Mouse (Mus musculus): ENCODE measurements around the gene Olfr1136. TPM values are rescaled to one million over a fixed set of nuclear protein-coding genes. Genes with fewer than 3 reads are reported as not detected.

Olfr1136 gene
- polyA plus RNA-seq (2015; fragmentation: Nextera tagmentation; extraction: Ambion mirVana): not detected in 2 replicates

GRCm38 (mm10) chr2:87693847-87694246 is at the start of gene Olfr1136:
Gene Olfr1136 (minus strand): TSS chr2:87693947.

GRCm38 (mm10) chr2:87743452-87743851 is 49.7 kb upstream of the Olfr1136 start, which contains the start of gene Olfr1140:
Gene Olfr1140 (plus strand): TSS chr2:87743752.

GRCm38 (mm10) chr2:87739878-87740277 is 46.1 kb upstream of the Olfr1136 start, which contains the start of gene Olfr1138:
Gene Olfr1138 (minus strand): TSS chr2:87739978.

DNA sequence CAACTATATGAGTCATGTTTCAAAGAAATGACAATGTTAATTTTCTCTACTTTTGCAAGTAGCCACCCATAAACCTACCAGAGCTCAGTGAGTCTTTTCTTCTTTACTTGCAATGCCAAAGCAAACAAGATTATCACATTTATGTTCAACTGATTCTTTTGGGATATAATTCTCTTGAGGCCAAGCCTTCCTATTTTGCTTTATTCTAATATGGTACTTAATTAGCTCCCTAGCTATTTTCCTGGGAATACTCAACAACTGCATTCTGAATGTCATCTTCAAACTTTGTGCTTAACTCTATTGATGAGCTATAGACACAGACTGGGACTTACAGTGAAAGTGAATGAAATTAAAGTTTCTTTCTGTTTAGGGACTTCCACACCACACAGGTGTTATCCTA is 19.3 kb upstream of the Olfr1136 start, which contains the start of gene Olfr1137:
Olfr1137 (minus strand) TSS at position 101 of the 400 bp plus-strand sequence.

DNA sequence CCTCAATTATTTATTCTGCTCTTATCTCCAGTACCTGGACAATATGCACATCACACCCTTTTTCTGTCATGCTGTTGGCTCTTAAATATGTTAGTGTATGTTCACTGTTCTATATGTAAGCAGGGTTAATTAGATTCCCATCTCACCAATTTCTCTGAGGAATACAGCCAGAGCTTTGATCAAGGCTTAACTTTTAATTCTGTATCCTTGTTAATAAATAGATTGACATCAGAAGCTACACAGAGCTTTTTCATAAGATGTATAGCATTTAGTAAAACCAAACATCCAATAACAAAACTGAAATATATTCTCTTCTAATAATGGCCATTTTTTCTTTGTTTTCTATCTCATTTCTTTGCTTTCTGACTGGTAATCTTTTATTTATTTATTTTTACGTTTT is 20.2 kb downstream of the Olfr1136 start, which contains the start of gene Olfr1135:
Olfr1135 (minus strand) TSS at position 101 of the 400 bp plus-strand sequence.

GRCm38 (mm10) chr2:87658360-87658759 is 35.4 kb downstream of the Olfr1136 start, which contains the start of gene Olfr1134:
Gene Olfr1134 (minus strand): TSS chr2:87658460.

DNA sequence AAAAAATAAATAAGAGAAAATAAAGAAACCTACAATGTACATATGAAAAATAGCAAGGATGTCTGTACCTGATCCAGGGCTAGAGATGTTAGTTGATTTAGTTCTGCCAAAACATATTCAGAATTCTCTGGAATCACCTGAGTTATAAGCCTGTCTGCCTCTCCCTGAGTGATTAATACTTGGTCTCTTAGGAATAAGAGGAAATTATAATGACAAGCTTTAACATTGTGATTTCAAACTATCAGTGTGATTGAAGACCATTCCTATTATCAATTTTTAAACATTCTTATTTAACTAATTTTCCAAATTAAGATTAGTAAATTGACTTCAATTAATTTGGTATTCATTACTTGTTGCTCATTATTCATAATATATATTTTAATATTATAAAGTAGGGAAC is 46.5 kb downstream of the Olfr1136 start, which contains the start of gene Olfr1133:
Olfr1133 (minus strand) TSS at position 101 of the 400 bp plus-strand sequence.

Other genes starting within 250 kb of the Olfr1136 start
- gene Olfr1126, start 240.0 kb downstream of the Olfr1136 start, polyA plus RNA-seq (2015; fragmentation: Nextera tagmentation; extraction: Ambion mirVana): not detected in 2 replicates
- not detected in 2 replicates for gene Pramel7, start 196.9 kb downstream of the Olfr1136 start, polyA plus RNA-seq (2015; fragmentation: Nextera tagmentation; extraction: Ambion mirVana)
- gene Pramel6, start 187.4 kb downstream of the Olfr1136 start, polyA plus RNA-seq (2015; fragmentation: Nextera tagmentation; extraction: Ambion mirVana): not detected in 2 replicates
- not detected in 2 replicates for gene Olfr153, start 162.2 kb downstream of the Olfr1136 start, polyA plus RNA-seq (2015; fragmentation: Nextera tagmentation; extraction: Ambion mirVana)
- not detected in 2 replicates for gene Olfr1128, start 148.4 kb downstream of the Olfr1136 start, polyA plus RNA-seq (2015; fragmentation: Nextera tagmentation; extraction: Ambion mirVana)
- gene Olfr1129, start 120.0 kb downstream of the Olfr1136 start, polyA plus RNA-seq (2015; fragmentation: Nextera tagmentation; extraction: Ambion mirVana): not detected in 2 replicates
- not detected in 2 replicates for gene Olfr1130, start 87.7 kb downstream of the Olfr1136 start, polyA plus RNA-seq (2015; fragmentation: Nextera tagmentation; extraction: Ambion mirVana)
- not detected in 2 replicates for gene Olfr1131, start 66.8 kb downstream of the Olfr1136 start, polyA plus RNA-seq (2015; fragmentation: Nextera tagmentation; extraction: Ambion mirVana)
- gene Olfr1132, start 56.4 kb downstream of the Olfr1136 start, polyA plus RNA-seq (2015; fragmentation: Nextera tagmentation; extraction: Ambion mirVana): not detected in 2 replicates
- not detected in 2 replicates for gene Olfr1133, start 46.6 kb downstream of the Olfr1136 start, polyA plus RNA-seq (2015; fragmentation: Nextera tagmentation; extraction: Ambion mirVana)
- gene Olfr1134, start 35.5 kb downstream of the Olfr1136 start, polyA plus RNA-seq (2015; fragmentation: Nextera tagmentation; extraction: Ambion mirVana): not detected in 2 replicates
- gene Olfr1135, start 20.3 kb downstream of the Olfr1136 start, polyA plus RNA-seq (2015; fragmentation: Nextera tagmentation; extraction: Ambion mirVana): not detected in 2 replicates
- not detected in 2 replicates for gene Olfr1137, start 19.2 kb upstream of the Olfr1136 start, polyA plus RNA-seq (2015; fragmentation: Nextera tagmentation; extraction: Ambion mirVana)
- not detected in 2 replicates for gene Olfr1138, start 46.0 kb upstream of the Olfr1136 start, polyA plus RNA-seq (2015; fragmentation: Nextera tagmentation; extraction: Ambion mirVana)
- not detected in 2 replicates for gene Olfr1140, start 49.8 kb upstream of the Olfr1136 start, polyA plus RNA-seq (2015; fragmentation: Nextera tagmentation; extraction: Ambion mirVana)
- not detected in 2 replicates for gene Olfr1141, start 60.0 kb upstream of the Olfr1136 start, polyA plus RNA-seq (2015; fragmentation: Nextera tagmentation; extraction: Ambion mirVana)
- not detected in 2 replicates for gene Olfr152, start 85.5 kb upstream of the Olfr1136 start, polyA plus RNA-seq (2015; fragmentation: Nextera tagmentation; extraction: Ambion mirVana)
- gene Olfr1143, start 106.6 kb upstream of the Olfr1136 start, polyA plus RNA-seq (2015; fragmentation: Nextera tagmentation; extraction: Ambion mirVana): not detected in 2 replicates
- gene Olfr1145, start 115.9 kb upstream of the Olfr1136 start, polyA plus RNA-seq (2015; fragmentation: Nextera tagmentation; extraction: Ambion mirVana): not detected in 2 replicates
- not detected in 2 replicates for gene Olfr1148, start 136.6 kb upstream of the Olfr1136 start, polyA plus RNA-seq (2015; fragmentation: Nextera tagmentation; extraction: Ambion mirVana)
- gene Olfr1150-ps1, start 150.0 kb upstream of the Olfr1136 start, polyA plus RNA-seq (2015; fragmentation: Nextera tagmentation; extraction: Ambion mirVana): not detected in 2 replicates
- gene Olfr1151, start 161.9 kb upstream of the Olfr1136 start, polyA plus RNA-seq (2015; fragmentation: Nextera tagmentation; extraction: Ambion mirVana): not detected in 2 replicates
- gene Olfr1152, start 172.5 kb upstream of the Olfr1136 start, polyA plus RNA-seq (2015; fragmentation: Nextera tagmentation; extraction: Ambion mirVana): not detected in 2 replicates
- not detected in 2 replicates for gene Olfr1153, start 201.0 kb upstream of the Olfr1136 start, polyA plus RNA-seq (2015; fragmentation: Nextera tagmentation; extraction: Ambion mirVana)
- gene Olfr1154, start 211.2 kb upstream of the Olfr1136 start, polyA plus RNA-seq (2015; fragmentation: Nextera tagmentation; extraction: Ambion mirVana): not detected in 2 replicates

Data from neural tube, postnatal 0 days (tissue).